Mouse (Mus musculus) lung, embryonic 16.5 days (tissue): ENCODE measurements around the gene Pianp. TPM values are rescaled to one million over a fixed set of nuclear protein-coding genes. Genes with fewer than 3 reads are reported as not detected.

Experiments used
- ATAC-seq: fragments of 200-750 bp; cut with Nextera tagmentation; 2 replicates; pipeline ENCODE4 v1.8.0; 2017; ENCODE audit warnings: low read depth, mild to moderate bottlenecking, moderate library complexity
- H3K27ac ChIP-seq: fragments of 300-500 bp; sonication (generic); 2 replicates; pipeline ENCODE4 v1.5.1; 2014; ENCODE audit warnings: mild to moderate bottlenecking, control low read depth, low read length
- H3K27me3 ChIP-seq: fragments of 300-500 bp; sonication (generic); 2 replicates; pipeline ENCODE4 v1.6.1; 2014; ENCODE audit warnings: low read depth, low read length, mixed read lengths; ENCODE audit not compliant: control insufficient read depth, insufficient read depth
- H3K36me3 ChIP-seq: fragments of 300-500 bp; sonication (generic); 2 replicates; pipeline ENCODE4 v1.6.1; 2014; ENCODE audit warnings: low read length; ENCODE audit not compliant: control insufficient read depth, insufficient read depth
- H3K4me1 ChIP-seq: fragments of 300-500 bp; sonication (generic); replicated peaks from 2 replicates; pipeline ENCODE4 v1.6.1; 2014; ENCODE audit warnings: low read length, mixed read lengths; ENCODE audit not compliant: control insufficient read depth, insufficient read depth
- H3K4me2 ChIP-seq: fragments of 300-500 bp; sonication (generic); 2 replicates; pipeline ENCODE4 v1.6.1; 2014; ENCODE audit warnings: low read depth, low read length, control low read depth
- H3K4me3 ChIP-seq: fragments of 300-500 bp; sonication (generic); 2 replicates; pipeline ENCODE4 v1.5.1; 2014; ENCODE audit warnings: mild to moderate bottlenecking, low read length, control low read depth
- H3K9ac ChIP-seq: fragments of 300-500 bp; sonication (generic); 2 replicates; pipeline ENCODE4 v1.6.1; 2014; ENCODE audit warnings: low read length, control low read depth
- H3K9me3 ChIP-seq: fragments of 300-500 bp; sonication (generic); 2 replicates; pipeline ENCODE4 v1.6.1; 2016; ENCODE audit warnings: low read length; ENCODE audit not compliant: control insufficient read depth
- WGBS: fragments of 180-500 bp; shearing (Covaris S2); extraction: QIAGEN DNeasy Blood & Tissue Kit; methylation state at CpG from one replicate; pipeline ENCODE4 v1.1.7; 2014; 5-methylcytosine and 5-hydroxymethylcytosine counted together
- polyA plus RNA-seq: library from polyadenylated mRNA; unstranded; fragments of >200 nt; fragmentation: Nextera tagmentation; extraction: Ambion mirVana; gene quantifications from 2 replicates; pipeline ENCODE4 v1.2.1, GENCODE M21; 2015

Gene Pianp
- polyA plus RNA-seq, 1 experiment from 2014 or later = 0.68 TPM

- Histone ChIP-seq H3K27me3 (no peaks in the 10 kb centered on the region), H3K4me1 (no peaks in the 10 kb centered on the region), H3K9ac (no peak within 1 kb of the TSS), H3K36me3 (peaks cover 38% of the 10 kb centered on the region), H3K4me3 (no peak within 1 kb of the TSS), H3K4me2 (no peak within 1 kb of the TSS), H3K27ac (no peak within 1 kb of the TSS), H3K9me3 (no peaks in the 10 kb centered on the region)
- no peak for ATAC-seq
- WGBS = 42% methylated on average over 20 of the region's 20 CpGs
Measured at GRCm38 (mm10) chr6:125049678-125050077, 53.2 kb downstream of the Pianp start, which contains the start of gene Acrbp. Gene Acrbp (plus strand): TSS chr6:125049689.

GRCm38 (mm10) chr6:125051237-125051636 is 54.7 kb downstream of the Pianp start:
- WGBS = 61% methylated on average over 5 of the region's 5 CpGs

More at GRCm38 (mm10) chr6:125051237-125051636, 54.7 kb downstream of the Pianp start:
- Histone ChIP-seq H3K9me3 (no peaks in the 10 kb centered on the region), H3K27ac (no peak overlapping the region), H3K4me3 (no peak overlapping the region), H3K36me3 (peaks cover 30% of the 10 kb centered on the region), H3K4me2 (no peak overlapping the region), H3K27me3 (no peaks in the 10 kb centered on the region), H3K9ac (no peak overlapping the region), H3K4me1 (no peaks in the 10 kb centered on the region)
- no peak for ATAC-seq

Other genes starting within 250 kb of the Pianp start
- not detected in 2 replicates for gene Gm45234, start 240.7 kb upstream of the Pianp start, polyA plus RNA-seq
- 14.0 and 14.7 TPM in 2 replicates for gene Atn1, start 240.2 kb upstream of the Pianp start, polyA plus RNA-seq
- 3.5 and 4.7 TPM in 2 replicates for gene Eno2, start 227.0 kb upstream of the Pianp start, polyA plus RNA-seq
- gene Lrrc23, start 217.0 kb upstream of the Pianp start, polyA plus RNA-seq = 34.0 and 44.7 TPM in 2 replicates
- 13.6 and 14.2 TPM in 2 replicates for gene Spsb2, start 188.0 kb upstream of the Pianp start, polyA plus RNA-seq
- gene Tpi1, start 182.4 kb upstream of the Pianp start, polyA plus RNA-seq = 680 and 700 TPM in 2 replicates
- gene Usp5, start 167.2 kb upstream of the Pianp start, polyA plus RNA-seq = 138 and 139 TPM in 2 replicates
- 175 and 176 TPM in 2 replicates for gene Cdca3, start 167.1 kb upstream of the Pianp start, polyA plus RNA-seq
- 0.29 and 0.34 TPM in 2 replicates for gene Gnb3, start 156.4 kb upstream of the Pianp start, polyA plus RNA-seq
- gene P3h3, start 138.9 kb upstream of the Pianp start, polyA plus RNA-seq = 8.3 and 15.3 TPM in 2 replicates
- 0.54 and 1.3 TPM in 2 replicates for gene Gpr162, start 132.7 kb upstream of the Pianp start, polyA plus RNA-seq
- 0.13 and 0.44 TPM in 2 replicates for gene Cd4, start 108.5 kb upstream of the Pianp start, polyA plus RNA-seq
- 1.2 TPM in 2 replicates for gene Lag3, start 85.0 kb upstream of the Pianp start, polyA plus RNA-seq
- gene Ptms, start 76.6 kb upstream of the Pianp start, polyA plus RNA-seq = 341 and 346 TPM in 2 replicates
- 317 and 323 TPM in 2 replicates for gene Mlf2, start 65.3 kb upstream of the Pianp start, polyA plus RNA-seq
- 138 and 153 TPM in 2 replicates for gene Cops7a, start 31.2 kb upstream of the Pianp start, polyA plus RNA-seq
- 14.0 and 14.3 TPM in 2 replicates for gene Zfp384, start 12.5 kb downstream of the Pianp start, polyA plus RNA-seq
- gene Ing4, start 43.1 kb downstream of the Pianp start, polyA plus RNA-seq = 141 and 142 TPM in 2 replicates
- gene Acrbp, start 53.0 kb downstream of the Pianp start, polyA plus RNA-seq = 12.9 and 16.4 TPM in 2 replicates
- 0.45 and 0.49 TPM in 2 replicates for gene Lpar5, start 71.2 kb downstream of the Pianp start, polyA plus RNA-seq
- 58.2 and 59.4 TPM in 2 replicates for gene Chd4, start 99.3 kb downstream of the Pianp start, polyA plus RNA-seq
- gene Nop2, start 135.2 kb downstream of the Pianp start, polyA plus RNA-seq = 44.5 and 52.5 TPM in 2 replicates
- 5.5 and 7.2 TPM in 2 replicates for gene Iffo1, start 148.5 kb downstream of the Pianp start, polyA plus RNA-seq
- 1,562 and 1,631 TPM in 2 replicates for gene Gapdh, start 169.8 kb downstream of the Pianp start, polyA plus RNA-seq
- 123 and 135 TPM in 2 replicates for gene Ncapd2, start 195.0 kb downstream of the Pianp start, polyA plus RNA-seq
- 216 and 226 TPM in 2 replicates for gene Mrpl51, start 195.1 kb downstream of the Pianp start, polyA plus RNA-seq
- 5.2 and 6.0 TPM in 2 replicates for gene Vamp1, start 218.9 kb downstream of the Pianp start, polyA plus RNA-seq
- 9.0 and 10.0 TPM in 2 replicates for gene Tapbpl, start 235.2 kb downstream of the Pianp start, polyA plus RNA-seq
- 3.1 and 5.7 TPM in 2 replicates for gene Cd27, start 240.3 kb downstream of the Pianp start, polyA plus RNA-seq